Mouse (Mus musculus): Measurements from ENCODE around the gene Zfp846. TPM values are rescaled to one million over a fixed set of nuclear protein-coding genes. Genes with fewer than 3 reads are reported as not detected.

Gene Zfp846
- polyA plus RNA-seq (2017; shearing (Covaris generic)): 17.4 TPM

GRCm38 (mm10) chr9:20581175-20581634, at the start of gene Zfp846:
Gene Zfp846, plus strand, starts transcription at chr9:20581291.

DNA sequence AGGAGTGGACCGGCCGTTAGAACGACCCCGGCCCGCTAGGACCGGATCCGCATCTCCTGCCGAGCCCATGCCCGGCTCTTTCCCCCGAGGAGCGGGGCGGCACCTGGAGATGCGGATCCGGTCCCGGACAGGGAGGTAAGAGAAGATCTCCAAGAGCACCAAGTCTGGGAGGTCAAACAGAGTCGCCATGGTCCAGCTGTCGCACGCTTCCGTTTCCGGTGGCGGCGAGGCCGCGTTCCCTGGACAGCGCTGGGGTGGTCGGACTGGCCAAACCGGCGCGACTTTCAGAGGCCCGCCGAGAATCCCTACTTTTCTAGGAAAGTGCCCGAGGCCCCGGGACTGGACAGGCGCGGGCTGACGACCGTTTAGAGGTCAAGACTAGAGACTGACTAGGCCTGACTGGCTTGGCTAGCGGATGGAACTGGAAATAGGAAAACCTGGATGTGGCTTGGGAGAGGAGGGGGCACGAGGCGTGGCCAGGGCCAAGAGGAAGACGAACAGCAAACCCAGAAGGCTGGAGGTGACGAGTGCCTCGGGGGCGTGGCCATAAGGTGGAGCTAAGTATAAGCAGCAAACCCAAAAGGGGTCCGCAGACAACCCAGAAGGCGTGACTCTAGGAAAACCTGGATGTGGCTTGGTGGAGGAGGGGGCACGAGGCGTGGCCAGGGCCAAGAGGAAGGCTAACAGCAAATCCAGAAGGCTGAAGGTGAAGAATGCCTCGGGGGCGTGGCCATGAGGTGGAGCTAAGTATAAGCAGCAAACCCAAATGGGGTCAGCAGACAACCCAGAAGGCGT, 61.2 kb downstream of the Zfp846 start, which contains the start of gene Ubl5:
TSS of gene Ubl5 (plus strand) at position 778 of the 795 bp plus-strand sequence.

GRCm38 (mm10) chr9:20644360-20645081, 63.4 kb downstream of the Zfp846 start, which contains the start of gene Fbxl12:
Gene Fbxl12, minus strand, starts transcription at chr9:20644767.

DNA sequence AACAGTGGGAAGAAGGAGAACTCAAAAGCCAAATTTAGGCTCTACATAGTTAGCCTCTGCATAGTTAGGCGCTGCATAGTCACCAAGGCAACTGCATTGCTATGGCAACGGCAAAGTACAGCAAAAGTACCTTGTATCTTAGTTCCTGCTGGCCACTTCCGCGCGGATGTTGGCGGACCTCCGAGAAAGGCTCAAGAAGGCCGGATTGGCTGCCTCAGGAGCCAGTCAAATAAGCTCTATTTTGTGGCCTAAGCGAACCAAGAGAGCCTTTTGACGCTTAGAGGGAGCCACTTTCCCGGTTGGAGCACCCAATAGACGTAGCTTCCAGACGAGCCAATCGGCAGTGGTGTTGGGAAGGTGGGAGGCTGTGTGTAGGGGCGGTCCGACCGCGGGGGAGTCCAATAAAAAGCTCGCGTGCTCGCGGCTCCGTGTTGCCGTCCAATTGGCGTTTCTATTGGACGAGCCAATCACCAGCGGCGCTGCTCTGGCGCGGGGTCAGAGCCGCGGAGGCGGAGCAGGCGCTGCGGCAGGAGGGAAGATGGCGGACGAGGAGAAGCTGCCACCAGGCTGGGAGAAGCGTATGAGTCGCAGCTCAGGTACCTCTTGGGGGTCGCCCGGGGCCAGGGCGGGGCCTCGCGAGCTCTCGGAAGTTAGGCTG, 70.6 kb downstream of the Zfp846 start, which contains the start of gene Pin1:
TSS of gene Pin1 (plus strand) at position 494 of the 658 bp plus-strand sequence.

Other genes with a start within 250 kb of the Zfp846 start
- gene Olfr18, start 245.2 kb upstream of the Zfp846 start, polyA plus RNA-seq (2017; shearing (Covaris generic)): 0.21 TPM
- 48.5 TPM for gene Zfp560, start 196.1 kb upstream of the Zfp846 start, polyA plus RNA-seq (2017; shearing (Covaris generic))
- gene Zfp26, start 121.1 kb upstream of the Zfp846 start, polyA plus RNA-seq (2017; shearing (Covaris generic)): 38.1 TPM
- 30.9 TPM for gene Zfp426, start 88.5 kb upstream of the Zfp846 start, polyA plus RNA-seq (2017; shearing (Covaris generic))
- gene Zfp266, start 59.9 kb upstream of the Zfp846 start, polyA plus RNA-seq (2017; shearing (Covaris generic)): 35.5 TPM
- gene Ubl5, start 61.6 kb downstream of the Zfp846 start, polyA plus RNA-seq (2017; shearing (Covaris generic)): 408 TPM
- 63.2 TPM for gene Fbxl12, start 63.5 kb downstream of the Zfp846 start, polyA plus RNA-seq (2017; shearing (Covaris generic))
- gene Pin1, start 70.8 kb downstream of the Zfp846 start, polyA plus RNA-seq (2017; shearing (Covaris generic)): 32.5 TPM
- gene Olfm2, start 165.1 kb downstream of the Zfp846 start, polyA plus RNA-seq (2017; shearing (Covaris generic)): 1.4 TPM
- gene Col5a3, start 233.8 kb downstream of the Zfp846 start, polyA plus RNA-seq (2017; shearing (Covaris generic)): 0.24 TPM
- not detected for gene Rdh8, start 237.2 kb downstream of the Zfp846 start, polyA plus RNA-seq (2017; shearing (Covaris generic))